Mouse (Mus musculus): ENCODE data around the gene Synpr. TPM values are rescaled to one million over a fixed set of nuclear protein-coding genes. Genes with fewer than 3 reads are reported as not detected.

The Synpr gene
- total and polyA plus RNA-seq, 3 experiments: not detected

DNA sequence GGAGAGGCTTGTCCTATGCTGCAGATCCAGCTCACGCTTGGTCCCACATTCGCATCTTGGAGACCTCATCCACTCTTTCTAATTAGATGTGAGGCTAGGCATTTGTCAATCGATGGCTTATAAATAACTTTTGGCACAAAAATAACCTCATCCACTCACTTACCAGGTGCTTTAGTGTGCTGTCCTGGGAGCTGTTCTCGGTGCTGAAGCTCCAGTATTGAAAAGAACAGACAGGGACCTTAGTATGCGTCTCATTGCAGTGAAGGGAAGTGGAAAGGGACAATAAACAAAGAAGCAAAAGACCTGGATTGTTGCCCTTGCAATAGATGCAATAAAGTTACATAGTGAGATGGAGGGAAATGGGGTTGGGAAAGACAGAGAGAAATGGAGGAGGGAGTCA lies 220.8 kb downstream of the Synpr start:
- no peaks in the 10 kb centered on the region for H3K27me3 ChIP-seq (replicated peaks)
- in situ Hi-C loops (cut with MboI; ENCODE audit: low pct_ligation_motif_present, low pct_unique_long_range_greater_than_20kb, low sequenced_read_pairs) (no loop called here), dilution Hi-C loops (cut with MboI; ENCODE audit: extremely low pct_ligation_motif_present, extremely low pct_unique_long_range_greater_than_20kb, low sequenced_read_pairs) (no loop called here)
- H3K9ac ChIP-seq (ENCODE audit: insufficient read depth, low read depth): no peak overlapping the region
- no peaks in the 10 kb centered on the region for H3K4me1 ChIP-seq (ENCODE audit: control insufficient read depth in 1 of 2, insufficient read depth in 2 of 2)
- H3K79me2 ChIP-seq (replicated peaks; ENCODE audit: control insufficient read depth, extremely low read depth, insufficient read depth, poor library complexity, severe bottlenecking): no peaks in the 10 kb centered on the region
- TF ChIP-seq IRF4 (IDR thresholded peaks at IDR 0.05; ENCODE audit: low read depth, low read length) (no peak), ZMIZ1 (IDR thresholded peaks at IDR 0.05; ENCODE audit: low read depth, low read length) (no peak), MXI1 (IDR thresholded peaks at IDR 0.05; ENCODE audit: low read depth, low read length) (no peak), MYC (IDR thresholded peaks at IDR 0.05; ENCODE audit: low read depth, low read length) (no peak), USF1 (IDR thresholded peaks at IDR 0.05; ENCODE audit: low read depth, low read length) (no peak), GABPA (IDR thresholded peaks at IDR 0.05; ENCODE audit: insufficient replicate concordance, low read depth, low read length) (no peak), MAZ (IDR thresholded peaks at IDR 0.05; ENCODE audit: low read depth, low read length) (no peak), MEF2A (IDR thresholded peaks at IDR 0.05; ENCODE audit: borderline replicate concordance, low read depth, low read length) (no peak), JUND (conservative IDR thresholded peaks at IDR 0.05; ENCODE audit: low read depth, low read length) (no peak), HCFC1 (IDR thresholded peaks at IDR 0.05; ENCODE audit: low read depth, low read length) (no peak), NELFE (IDR thresholded peaks at IDR 0.05; ENCODE audit: low read depth, low read length) (no peak), JUN (IDR thresholded peaks at IDR 0.05; ENCODE audit: insufficient read depth, low read depth, low read length) (no peak), USF2 (conservative IDR thresholded peaks at IDR 0.05; ENCODE audit: low read depth, low read length) (no peak), ZNF384 (IDR thresholded peaks at IDR 0.05; ENCODE audit: low read depth, low read length) (no peak), ZKSCAN1 (IDR thresholded peaks at IDR 0.05; ENCODE audit: borderline replicate concordance, low read depth, low read length) (no peak), ETS1 (conservative IDR thresholded peaks at IDR 0.05; ENCODE audit: low read depth, low read length) (no peak), POLR2AphosphoS2 (IDR thresholded peaks at IDR 0.05; ENCODE audit: low read depth, low read length) (no peak), SMC3 (IDR thresholded peaks at IDR 0.05; ENCODE audit: low read depth, low read length) (no peak), CHD1 (IDR thresholded peaks at IDR 0.05; ENCODE audit: low read depth, low read length) (no peak)
- H3K27ac ChIP-seq (ENCODE audit: insufficient read depth, low read depth): no peak overlapping the region
- H3K4me2 ChIP-seq (ENCODE audit: insufficient read depth, low read depth, poor library complexity, severe bottlenecking): no peak overlapping the region
- no peak overlapping the region for H3K4me3 ChIP-seq (replicated peaks in 1 of 3; ENCODE audit: low read depth in 2 of 3, low read length in 2 of 3, poor library complexity in 1 of 3)
- H3K36me3 ChIP-seq (replicated peaks in 1 of 2; ENCODE audit: control insufficient read depth in 1 of 2, insufficient read depth in 1 of 2, low read length in 1 of 2): no peaks in the 10 kb centered on the region
- peak; percentile 6 for DNase-seq (ENCODE audit: extremely low read depth)
- no peaks in the 10 kb centered on the region for H3K9me3 ChIP-seq (replicated peaks; ENCODE audit: low read length)

DNA sequence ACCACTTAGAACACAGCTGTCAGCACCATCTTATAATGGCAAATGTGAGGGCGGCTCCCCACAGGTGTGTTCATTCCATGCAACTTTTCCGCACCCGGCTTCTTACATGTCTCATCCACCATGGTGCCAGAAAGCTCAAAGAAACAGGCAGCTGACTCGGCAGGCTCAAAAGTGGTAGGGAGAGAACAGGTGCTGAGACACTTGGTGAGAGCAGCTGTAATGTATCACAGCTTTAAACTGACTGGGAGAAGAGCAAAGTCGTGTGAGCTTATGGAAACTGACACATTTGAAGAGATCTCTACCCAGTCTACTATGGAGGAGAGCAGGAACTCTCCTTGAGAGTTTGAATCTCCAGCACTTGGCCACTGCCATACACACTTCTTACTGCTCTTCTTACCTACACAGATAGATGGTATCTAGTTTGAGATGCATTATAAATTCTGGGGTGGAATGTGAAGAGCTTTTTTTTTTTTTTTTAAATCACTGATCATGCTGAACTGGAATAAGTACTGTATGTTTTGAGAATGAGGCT lies 234.1 kb downstream of the Synpr start:
- H3K36me3 ChIP-seq (replicated peaks in 1 of 2; ENCODE audit: control insufficient read depth in 1 of 2, insufficient read depth in 1 of 2, low read length in 1 of 2): no peaks in the 10 kb centered on the region
- no peak overlapping the region for H3K4me3 ChIP-seq (replicated peaks in 1 of 3; ENCODE audit: low read depth in 2 of 3, low read length in 2 of 3, poor library complexity in 1 of 3)
- in situ Hi-C loops (cut with MboI; ENCODE audit: low pct_ligation_motif_present, low pct_unique_long_range_greater_than_20kb, low sequenced_read_pairs): no loop called here
- no peaks in the 10 kb centered on the region for H3K9me3 ChIP-seq (replicated peaks; ENCODE audit: low read length)
- no peak overlapping the region for H3K4me2 ChIP-seq (ENCODE audit: insufficient read depth, low read depth, poor library complexity, severe bottlenecking)
- no peak overlapping the region for H3K27ac ChIP-seq (ENCODE audit: insufficient read depth, low read depth)
- TF ChIP-seq EP300 (IDR thresholded peaks at IDR 0.05; ENCODE audit: low read length) (no peak), ZC3H11A (IDR thresholded peaks at IDR 0.05; ENCODE audit: low read depth, low read length) (no peak), POLR2AphosphoS2 (IDR thresholded peaks at IDR 0.05; ENCODE audit: low read depth, low read length) (no peak), MYC (IDR thresholded peaks at IDR 0.05; ENCODE audit: low read depth, low read length) (no peak), RCOR1 (conservative IDR thresholded peaks at IDR 0.05; ENCODE audit: low read depth, low read length) (no peak), USF1 (IDR thresholded peaks at IDR 0.05; ENCODE audit: low read depth, low read length) (no peak), NRF1 (IDR thresholded peaks at IDR 0.05; ENCODE audit: low read depth, low read length) (no peak), USF2 (conservative IDR thresholded peaks at IDR 0.05; ENCODE audit: low read depth, low read length) (no peak), RAD21 (IDR thresholded peaks at IDR 0.05; ENCODE audit: low read depth, low read length) (no peak), JUN (IDR thresholded peaks at IDR 0.05; ENCODE audit: insufficient read depth, low read depth, low read length) (no peak), MXI1 (IDR thresholded peaks at IDR 0.05; ENCODE audit: low read depth, low read length) (no peak), SMC3 (IDR thresholded peaks at IDR 0.05; ENCODE audit: low read depth, low read length) (no peak), UBTF (IDR thresholded peaks at IDR 0.05; ENCODE audit: low read depth, low read length) (no peak), MAZ (IDR thresholded peaks at IDR 0.05; ENCODE audit: low read depth, low read length) (no peak)
- H3K79me2 ChIP-seq (replicated peaks; ENCODE audit: control insufficient read depth, extremely low read depth, insufficient read depth, poor library complexity, severe bottlenecking): no peaks in the 10 kb centered on the region
- no peak for DNase-seq (ENCODE audit: extremely low read depth)
- dilution Hi-C loops (cut with MboI; ENCODE audit: extremely low pct_ligation_motif_present, extremely low pct_unique_long_range_greater_than_20kb, low sequenced_read_pairs): no loop called here
- H3K27me3 ChIP-seq (replicated peaks): no peaks in the 10 kb centered on the region
- no peak overlapping the region for H3K9ac ChIP-seq (ENCODE audit: insufficient read depth, low read depth)
- H3K4me1 ChIP-seq (ENCODE audit: control insufficient read depth in 1 of 2, insufficient read depth in 2 of 2): no peaks in the 10 kb centered on the region

Data from CH12.LX (cell line).